Mouse (Mus musculus) liver, postnatal 0 days (tissue): ENCODE measurements around the gene Arhgap15.

Source experiments
- CTCF ChIP-seq: sonication (generic); IDR thresholded peaks from 2 replicates; pipeline ENCODE4 v1.5.1; 2016; ENCODE audit warnings: antibody characterized with exemption, low read depth
- EP300 ChIP-seq: IDR thresholded peaks from 2 replicates; pipeline ENCODE4 v1.6.1; 2016; ENCODE audit warnings: antibody characterized with exemption, low read depth, mild to moderate bottlenecking

GRCm38 (mm10) chr2:44234856-44235255, 486.2 kb downstream of the Arhgap15 start:
- no peak for TF ChIP-seq EP300
- no peak for TF ChIP-seq CTCF
